Mouse (Mus musculus) ovary, adult 2 months (tissue): Measurements from ENCODE around the gene Tmem143. TPM values are rescaled to one million over a fixed set of nuclear protein-coding genes. Genes with fewer than 3 reads are reported as not detected.

Experiments used
- polyA plus RNA-seq: library from polyadenylated mRNA; depleted of rRNA; stranded (reverse); fragments of >200 nt; gene quantifications from 2 replicates; pipeline ENCODE4 v1.2.3, GENCODE M21; 2012; rRNA removed

Tmem143 gene
- polyA plus RNA-seq, result 50.4 and 51.3 TPM in 2 replicates

DNA sequence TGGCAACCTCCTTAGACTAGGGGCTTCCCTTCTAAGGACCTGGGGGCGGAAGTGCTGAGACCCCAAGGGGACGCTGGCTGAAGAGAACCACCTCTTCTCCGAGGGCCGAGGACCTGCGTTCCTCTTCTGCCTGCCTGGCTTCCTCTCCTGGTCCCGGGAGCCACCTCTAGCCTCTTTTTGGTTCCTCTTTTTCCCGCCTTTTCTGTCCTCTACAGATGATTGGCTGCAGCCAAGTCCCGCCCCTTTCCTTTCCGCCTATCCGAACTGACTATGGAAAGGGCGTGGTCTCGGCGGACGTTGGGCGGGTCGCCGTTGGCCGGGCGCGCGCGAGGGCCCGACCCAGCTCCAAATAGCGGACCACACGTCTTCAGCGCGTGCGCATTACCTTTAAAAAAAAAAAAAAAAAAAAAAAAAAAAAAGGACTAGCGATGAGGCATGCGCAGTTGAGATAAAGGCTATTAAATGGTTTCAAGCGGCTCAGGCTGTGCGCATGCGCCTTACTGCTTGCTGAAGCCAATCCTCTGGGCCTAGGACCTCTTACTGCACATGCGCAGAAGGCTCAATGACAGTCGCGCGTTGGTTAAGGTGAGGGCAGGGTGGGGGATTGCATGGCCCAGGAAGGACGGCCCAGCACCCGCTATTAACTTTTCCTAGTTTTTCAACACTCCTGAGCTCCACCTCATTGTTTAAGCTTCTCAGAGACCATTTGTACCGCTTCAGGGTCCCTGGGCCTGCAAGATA is at the start of gene Tmem143, which contains the start of gene Syngr4:
Gene Tmem143, plus strand, starts transcription at position 425 of the 741 bp plus-strand sequence.
Gene Syngr4, minus strand, starts transcription at position 198 of the 741 bp plus-strand sequence.

DNA sequence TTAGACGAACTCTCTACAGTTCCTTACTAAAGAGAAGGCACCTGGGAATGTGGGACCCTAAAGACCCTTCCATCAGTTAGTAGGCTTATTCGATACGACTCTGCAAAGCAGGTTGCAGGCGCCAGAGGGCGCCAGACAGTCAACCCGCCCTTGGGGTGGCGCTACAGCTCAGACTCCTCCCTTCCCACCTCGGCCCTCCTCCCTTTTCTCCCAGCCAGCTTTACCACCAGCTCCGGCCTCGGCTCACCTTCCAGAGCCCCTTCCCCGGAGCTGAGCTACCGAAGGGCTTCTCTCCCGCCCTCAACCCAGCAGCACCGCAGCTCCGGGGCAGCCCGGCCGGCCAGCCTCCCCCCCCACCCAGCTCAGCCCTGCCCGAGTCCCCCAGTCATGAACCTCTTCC is 24.1 kb upstream of the Tmem143 start, which contains the start of gene Kdelr1:
Gene Kdelr1, plus strand, starts transcription at position 149 of the 400 bp plus-strand sequence.

DNA sequence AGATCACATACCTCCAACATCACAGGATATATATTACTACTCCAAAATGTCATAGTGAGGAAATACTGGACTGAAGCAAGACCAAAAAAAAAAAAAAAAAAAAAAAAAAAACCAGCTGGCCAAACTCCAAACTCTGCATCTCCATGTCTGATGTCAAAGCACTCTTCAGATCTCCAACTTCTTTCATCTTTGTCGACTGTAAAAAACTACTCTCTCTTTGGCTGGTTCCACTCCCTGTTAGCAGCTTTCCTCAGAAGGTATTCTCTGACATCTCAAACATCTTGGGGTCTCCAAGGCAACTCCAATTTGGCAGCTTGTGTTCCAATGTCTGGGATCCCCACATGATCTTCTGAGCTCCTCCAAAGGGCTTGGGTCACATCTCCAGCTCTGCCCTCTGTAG is 18.5 kb upstream of the Tmem143 start, which contains the start of gene Grin2d:
Gene Grin2d, minus strand, starts transcription at position 101 of the 400 bp plus-strand sequence.

DNA sequence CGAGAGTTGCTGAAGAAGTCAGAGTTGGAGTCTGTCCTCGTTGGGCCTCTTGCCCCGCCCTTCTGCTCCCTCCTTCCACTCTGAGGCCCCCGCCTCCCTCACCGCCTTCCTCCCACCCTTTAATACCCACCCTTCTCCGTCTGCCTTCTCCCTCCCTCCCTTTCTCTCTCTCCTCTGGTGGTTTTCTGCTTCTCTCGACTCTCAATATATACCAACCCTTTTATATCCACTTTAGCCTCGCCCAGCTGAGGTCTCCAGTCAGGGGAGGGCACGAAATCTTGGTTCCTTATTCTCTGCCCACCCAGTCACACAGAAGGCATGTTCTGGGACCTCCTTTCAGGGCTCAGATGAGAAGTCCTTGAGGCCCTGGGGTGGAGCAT is 24.5 kb downstream of the Tmem143 start, which contains the start of gene Emp3:
Gene Emp3, minus strand, starts transcription at position 163 of the 380 bp plus-strand sequence.

DNA sequence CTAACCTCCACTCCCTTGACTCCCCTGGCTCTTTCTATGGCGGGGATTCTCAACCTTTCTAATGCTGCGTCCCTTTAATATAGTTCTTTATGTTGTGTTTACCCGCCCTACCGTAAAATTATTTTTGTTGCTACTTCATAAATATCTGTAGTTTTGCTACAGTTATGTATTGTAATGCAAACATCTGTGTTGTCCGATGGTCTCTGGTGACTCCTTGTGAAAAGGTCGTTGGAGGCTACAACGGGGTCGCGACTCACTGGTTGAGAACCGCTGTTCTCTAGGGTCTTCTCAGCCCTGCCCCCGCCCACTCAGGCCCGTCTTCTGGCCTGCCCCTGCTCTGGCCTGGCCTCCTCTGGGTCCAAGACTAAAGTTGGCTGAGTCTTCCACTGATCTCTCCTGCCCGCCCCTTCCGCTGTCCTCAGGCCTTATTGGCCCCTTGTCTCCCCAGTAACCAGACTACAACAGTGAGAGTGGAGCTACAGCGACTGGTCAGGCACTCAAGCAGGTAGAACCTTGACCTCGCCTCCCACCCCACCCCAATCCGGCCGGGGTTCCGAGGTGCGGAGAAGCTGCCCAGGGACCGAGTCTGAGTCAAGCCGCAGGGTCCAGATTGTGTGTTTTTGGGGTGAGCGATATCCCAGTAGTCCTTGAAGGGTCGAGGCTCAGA is 27.2 kb downstream of the Tmem143 start, which contains the start of gene Ccdc114:
Gene Ccdc114, plus strand, starts transcription at position 311 of the 667 bp plus-strand sequence.

Other genes starting within 250 kb of the Tmem143 start
- 8.6 and 9.1 TPM in 2 replicates for gene Fut2, start 230.5 kb upstream of the Tmem143 start, polyA plus RNA-seq
- gene Ntn5, start 212.9 kb upstream of the Tmem143 start, polyA plus RNA-seq, result 1.6 and 2.1 TPM in 2 replicates
- gene Sec1, start 202.5 kb upstream of the Tmem143 start, polyA plus RNA-seq, result 0.73 and 0.98 TPM in 2 replicates
- 18.0 and 20.0 TPM in 2 replicates for gene Car11, start 197.1 kb upstream of the Tmem143 start, polyA plus RNA-seq
- 92.6 and 115 TPM in 2 replicates for gene Dbp, start 191.9 kb upstream of the Tmem143 start, polyA plus RNA-seq
- 1,751 and 1,782 TPM in 2 replicates for gene Rpl18, start 181.5 kb upstream of the Tmem143 start, polyA plus RNA-seq
- gene Sphk2, start 178.9 kb upstream of the Tmem143 start, polyA plus RNA-seq, result 88.6 and 89.2 TPM in 2 replicates
- gene Fam83e, start 175.7 kb upstream of the Tmem143 start, polyA plus RNA-seq, result 1.4 and 2.3 TPM in 2 replicates
- not detected in 2 replicates for gene Spaca4, start 171.1 kb upstream of the Tmem143 start, polyA plus RNA-seq
- gene Lmtk3, start 113.2 kb upstream of the Tmem143 start, polyA plus RNA-seq, result 14.7 and 15.5 TPM in 2 replicates
- gene Sult2b1, start 112.3 kb upstream of the Tmem143 start, polyA plus RNA-seq, result 1.00 and 1.4 TPM in 2 replicates
- 53.4 and 103 TPM in 2 replicates for gene Cyth2, start 82.4 kb upstream of the Tmem143 start, polyA plus RNA-seq
- gene Kcnj14, start 72.2 kb upstream of the Tmem143 start, polyA plus RNA-seq, result 0.96 and 1.2 TPM in 2 replicates
- 38.0 and 40.6 TPM in 2 replicates for gene Grwd1, start 66.0 kb upstream of the Tmem143 start, polyA plus RNA-seq
- gene Kdelr1, start 24.2 kb upstream of the Tmem143 start, polyA plus RNA-seq, result 330 and 392 TPM in 2 replicates
- 4.1 and 7.2 TPM in 2 replicates for gene Grin2d, start 18.6 kb upstream of the Tmem143 start, polyA plus RNA-seq
- gene Syngr4, start 227 bp upstream of the Tmem143 start, polyA plus RNA-seq, result 0.87 and 1.5 TPM in 2 replicates
- gene Emp3, start 24.5 kb downstream of the Tmem143 start, polyA plus RNA-seq, result 491 and 520 TPM in 2 replicates
- gene Ccdc114, start 27.1 kb downstream of the Tmem143 start, polyA plus RNA-seq, result 19.9 and 20.0 TPM in 2 replicates
- 1.4 and 1.8 TPM in 2 replicates for gene Abcc6, start 133.4 kb downstream of the Tmem143 start, polyA plus RNA-seq
- gene Nomo1, start 136.8 kb downstream of the Tmem143 start, polyA plus RNA-seq, result 39.9 and 46.6 TPM in 2 replicates
- 0.35 and 0.51 TPM in 2 replicates for gene Kcnj11, start 203.8 kb downstream of the Tmem143 start, polyA plus RNA-seq